Mouse (Mus musculus): ENCODE measurements at regions not wholly inside any gene's neighbourhood (a gene's known extent, or its start where the extent isn't known, plus 50 kb on each side); places are given as distances from the start of the nearest gene placed in this dataset.
A peak's percentile ranks its signal among the peaks of the same experiment; 100 is the strongest.

- no peak for DNase-seq (ENCODE audit: low spot score in 2 of 2)
Measured at GRCm38 (mm10) chr1:94582526-94582925, 530.2 kb upstream of the Pdcd1 start.

GRCm38 (mm10) chr1:94581650-94582405 is 529.5 kb upstream of the Pdcd1 start:
- DNase-seq (ENCODE audit: low spot score in 2 of 2) = no peak

GRCm38 (mm10) chr1:94532773-94533541 is 480.6 kb upstream of the Pdcd1 start:
- DNase-seq (ENCODE audit: low spot score in 2 of 2) = no peak

GRCm38 (mm10) chr1:94504080-94504520 is 451.7 kb upstream of the Pdcd1 start:
- no peak for DNase-seq (ENCODE audit: low spot score in 2 of 2)

- DNase-seq (ENCODE audit: low spot score in 2 of 2) = no peak
Measured at GRCm38 (mm10) chr1:94503379-94504079, 451.2 kb upstream of the Pdcd1 start.

- no peak for DNase-seq (ENCODE audit: low spot score in 2 of 2)
Measured at GRCm38 (mm10) chr1:94502066-94502861, 449.9 kb upstream of the Pdcd1 start.

- DNase-seq (ENCODE audit: low spot score in 2 of 2) = no peak
Measured at GRCm38 (mm10) chr1:94496992-94497391, 444.6 kb upstream of the Pdcd1 start.

GRCm38 (mm10) chr1:94496341-94496740 is 444.0 kb upstream of the Pdcd1 start:
- DNase-seq (ENCODE audit: low spot score in 2 of 2) = no peak

- no peak for DNase-seq (ENCODE audit: low spot score in 2 of 2)
Measured at GRCm38 (mm10) chr1:94487062-94487461, 434.7 kb upstream of the Pdcd1 start.

- peak in 1 of 2 experiments; percentile 20 for DNase-seq (ENCODE audit: low spot score in 2 of 2)
Measured at GRCm38 (mm10) chr1:94469834-94470233, 417.5 kb upstream of the Pdcd1 start.

- DNase-seq (ENCODE audit: low spot score in 2 of 2) = no peak
Measured at GRCm38 (mm10) chr1:94423731-94424130, 371.4 kb upstream of the Pdcd1 start.

GRCm38 (mm10) chr1:94413043-94413442 is 360.7 kb upstream of the Pdcd1 start:
- DNase-seq (ENCODE audit: low spot score in 2 of 2) = no peak

- DNase-seq (ENCODE audit: low spot score in 2 of 2) = no peak
Measured at GRCm38 (mm10) chr1:94366606-94367005, 314.3 kb upstream of the Pdcd1 start.

GRCm38 (mm10) chr1:94356996-94357395 is 304.6 kb upstream of the Pdcd1 start:
- DNase-seq (ENCODE audit: low spot score in 2 of 2) = no peak

GRCm38 (mm10) chr1:94355873-94356272 is 303.5 kb upstream of the Pdcd1 start:
- no peak for DNase-seq (ENCODE audit: low spot score in 2 of 2)

GRCm38 (mm10) chr1:94342576-94342975 is 290.2 kb upstream of the Pdcd1 start:
- no peak for DNase-seq (ENCODE audit: low spot score in 2 of 2)

- DNase-seq (ENCODE audit: low spot score in 2 of 2) = no peak
Measured at GRCm38 (mm10) chr1:94341237-94341636, 288.9 kb upstream of the Pdcd1 start.

GRCm38 (mm10) chr1:94318029-94318428 is 265.7 kb upstream of the Pdcd1 start:
- DNase-seq (ENCODE audit: low spot score in 2 of 2) = no peak

- no peak for DNase-seq (ENCODE audit: low spot score in 2 of 2)
Measured at GRCm38 (mm10) chr1:94298395-94298794, 246.0 kb upstream of the Pdcd1 start.

GRCm38 (mm10) chr1:94272569-94272968 is 220.2 kb upstream of the Pdcd1 start:
- DNase-seq (ENCODE audit: low spot score in 2 of 2) = no peak

- no peak for DNase-seq (ENCODE audit: low spot score in 2 of 2)
Measured at GRCm38 (mm10) chr1:94263313-94263712, 211.0 kb upstream of the Pdcd1 start.

GRCm38 (mm10) chr1:94235426-94235825 is 183.1 kb upstream of the Pdcd1 start:
- DNase-seq (ENCODE audit: low spot score in 2 of 2) = no peak

Data from urinary bladder, postnatal 4 days (tissue).